Mouse (Mus musculus) CH12.LX (cell line): ENCODE results near the gene 1810030O07Rik. TPM values are rescaled to one million over a fixed set of nuclear protein-coding genes. Genes with fewer than 3 reads are reported as not detected.

Experiments used
- DNase-seq: peaks from one replicate; pipeline ENCODE4 v3.0.0-alpha.2; 2013; ENCODE audit errors: extremely low read depth
- H3K27ac ChIP-seq: 2 replicates; pipeline ENCODE4 v1.5.1; 2012; ENCODE audit warnings: low read depth, mild to moderate bottlenecking, control low read depth, moderate library complexity; ENCODE audit not compliant: insufficient read depth
- H3K27me3 ChIP-seq: replicated peaks from 2 replicates; pipeline ENCODE3; 2012; ENCODE audit warnings: inconsistent platforms
- H3K36me3 ChIP-seq, 2 experiments: replicated peaks in 1 of 2; 2 replicates each; pipeline versions ENCODE3 to v1.6.1; 2012; ENCODE audit warnings: inconsistent platforms in 1 of 2, low read length in 1 of 2, mild to moderate bottlenecking in 1 of 2, mixed read lengths in 1 of 2, moderate library complexity in 1 of 2; ENCODE audit not compliant: control insufficient read depth in 1 of 2, insufficient read depth in 1 of 2
- H3K4me1 ChIP-seq, 2 experiments: 2 replicates each; pipeline ENCODE4 v1.6.1; 2012; ENCODE audit warnings: inconsistent platforms in 1 of 2, moderate library complexity in 1 of 2; ENCODE audit not compliant: insufficient read depth in 2 of 2, control insufficient read depth in 1 of 2
- H3K4me2 ChIP-seq: 2 replicates; pipeline ENCODE4 v1.6.1; 2012; ENCODE audit warnings: low read depth, mild to moderate bottlenecking, control low read depth; ENCODE audit not compliant: poor library complexity, insufficient read depth, severe bottlenecking
- H3K4me3 ChIP-seq, 3 experiments: fragments of 150-350 bp in 1 of 3; sonication (generic) in 1 of 3; replicated peaks in 1 of 3; 2 replicates each; pipeline versions ENCODE3 to v1.5.1; 2011 to 2012; ENCODE audit warnings: low read depth in 2 of 3, low read length in 2 of 3, mild to moderate bottlenecking in 2 of 3, moderate library complexity in 2 of 3, control low read depth in 1 of 3, improper control_type of control experiment in 1 of 3, inconsistent platforms in 1 of 3, mixed read lengths in 1 of 3; ENCODE audit not compliant: poor library complexity in 1 of 3
- H3K79me2 ChIP-seq: replicated peaks from 2 replicates; pipeline ENCODE4 v1.6.1; 2012; ENCODE audit warnings: mild to moderate bottlenecking, moderate library complexity; ENCODE audit not compliant: control insufficient read depth, poor library complexity, insufficient read depth, severe bottlenecking; ENCODE audit errors: extremely low read depth
- H3K9ac ChIP-seq: 2 replicates; pipeline ENCODE4 v1.6.1; 2012; ENCODE audit warnings: low read depth, mild to moderate bottlenecking, control low read depth, moderate library complexity; ENCODE audit not compliant: insufficient read depth
- H3K9me3 ChIP-seq: replicated peaks from 2 replicates; pipeline ENCODE3; 2012; ENCODE audit warnings: low read length, inconsistent platforms, mixed read lengths
- BHLHE40 ChIP-seq: IDR thresholded peaks from 2 replicates; pipeline ENCODE4 v1.6.1; 2011; ENCODE audit warnings: mild to moderate bottlenecking, low read depth, low read length, improper control_type of control experiment
- CHD1 ChIP-seq: IDR thresholded peaks from 2 replicates; pipeline ENCODE4 v1.6.1; 2012; ENCODE audit warnings: low read depth, low read length, improper control_type of control experiment, inconsistent platforms
- CHD2 ChIP-seq: IDR thresholded peaks from 2 replicates; pipeline ENCODE4 v1.6.1; 2011; ENCODE audit warnings: low read length, improper control_type of control experiment
- CTCF ChIP-seq, 2 experiments: IDR thresholded peaks in 1 of 2; conservative IDR thresholded peaks in 1 of 2; 2 replicates each; pipeline ENCODE4 v1.5.1; 2011 to 2012; ENCODE audit warnings: low read depth in 2 of 2, low read length in 2 of 2, improper control_type of control experiment in 1 of 2, inconsistent platforms in 1 of 2, mild to moderate bottlenecking in 1 of 2, moderate library complexity in 1 of 2
- EP300 ChIP-seq: IDR thresholded peaks from 2 replicates; pipeline ENCODE4 v1.6.1; 2011; ENCODE audit warnings: low read length, improper control_type of control experiment
- ETS1 ChIP-seq: conservative IDR thresholded peaks from 2 replicates; pipeline ENCODE4 v1.6.1; 2012; ENCODE audit warnings: low read depth, mild to moderate bottlenecking, inconsistent platforms, low read length, improper control_type of control experiment, moderate library complexity
- GABPA ChIP-seq: IDR thresholded peaks from 2 replicates; pipeline ENCODE4 v1.6.1; 2012; ENCODE audit warnings: low read depth, low read length, improper control_type of control experiment, inconsistent platforms; ENCODE audit not compliant: insufficient replicate concordance
- HCFC1 ChIP-seq: IDR thresholded peaks from 2 replicates; pipeline ENCODE4 v1.6.1; 2012; ENCODE audit warnings: low read depth, mild to moderate bottlenecking, inconsistent platforms, low read length, improper control_type of control experiment
- JUN ChIP-seq: IDR thresholded peaks from 2 replicates; pipeline ENCODE4 v1.6.1; 2011; ENCODE audit warnings: low read depth, mild to moderate bottlenecking, low read length, improper control_type of control experiment, moderate library complexity; ENCODE audit not compliant: insufficient read depth
- JUND ChIP-seq: conservative IDR thresholded peaks from 2 replicates; pipeline ENCODE4 v1.6.1; 2011; ENCODE audit warnings: low read depth, low read length, improper control_type of control experiment
- MAFK ChIP-seq: IDR thresholded peaks from 2 replicates; pipeline ENCODE4 v1.6.1; 2011; ENCODE audit warnings: low read length, improper control_type of control experiment; ENCODE audit not compliant: insufficient replicate concordance
- MAX ChIP-seq: IDR thresholded peaks from 2 replicates; pipeline ENCODE4 v1.6.1; 2011; ENCODE audit warnings: low read length, improper control_type of control experiment
- MEF2A ChIP-seq: IDR thresholded peaks from 2 replicates; pipeline ENCODE4 v1.6.1; 2014; ENCODE audit warnings: low read depth, mild to moderate bottlenecking, inconsistent platforms, low read length, improper control_type of control experiment, borderline replicate concordance
- MYC ChIP-seq: IDR thresholded peaks from 2 replicates; pipeline ENCODE4 v1.6.1; 2011; ENCODE audit warnings: low read depth, mild to moderate bottlenecking, improper control_type of control experiment, low read length
- NELFE ChIP-seq: IDR thresholded peaks from 2 replicates; pipeline ENCODE4 v1.6.1; 2011; ENCODE audit warnings: low read depth, low read length, improper control_type of control experiment
- PAX5 ChIP-seq: IDR thresholded peaks from 2 replicates; pipeline ENCODE4 v1.6.1; 2012; ENCODE audit warnings: low read length, inconsistent platforms, mixed read lengths
- POLR2A ChIP-seq: IDR thresholded peaks from 2 replicates; pipeline ENCODE4 v1.6.1; 2011; ENCODE audit warnings: low read depth, mild to moderate bottlenecking, improper control_type of control experiment, low read length
- RAD21 ChIP-seq: IDR thresholded peaks from 2 replicates; pipeline ENCODE4 v1.6.1; 2011; ENCODE audit warnings: low read depth, mild to moderate bottlenecking, low read length, improper control_type of control experiment, moderate library complexity
- RCOR1 ChIP-seq: conservative IDR thresholded peaks from 2 replicates; pipeline ENCODE4 v1.6.1; 2012; ENCODE audit warnings: low read depth, mild to moderate bottlenecking, inconsistent platforms, low read length, improper control_type of control experiment
- SIN3A ChIP-seq: IDR thresholded peaks from 2 replicates; pipeline ENCODE4 v1.6.1; 2012; ENCODE audit warnings: low read length, improper control_type of control experiment, inconsistent platforms
- SMC3 ChIP-seq: IDR thresholded peaks from 2 replicates; pipeline ENCODE4 v1.6.1; 2011; ENCODE audit warnings: low read depth, low read length, improper control_type of control experiment
- TBP ChIP-seq: conservative IDR thresholded peaks from 2 replicates; pipeline ENCODE4 v1.6.1; 2011; ENCODE audit warnings: low read depth, low read length, improper control_type of control experiment
- TCF12 ChIP-seq: IDR thresholded peaks from 2 replicates; pipeline ENCODE4 v1.6.1; 2014; ENCODE audit warnings: low read depth, mild to moderate bottlenecking, inconsistent platforms, low read length, improper control_type of control experiment
- UBTF ChIP-seq: IDR thresholded peaks from 2 replicates; pipeline ENCODE4 v1.6.1; 2012; ENCODE audit warnings: low read depth, mild to moderate bottlenecking, inconsistent platforms, low read length, improper control_type of control experiment, moderate library complexity
- USF1 ChIP-seq: IDR thresholded peaks from 2 replicates; pipeline ENCODE4 v1.6.1; 2014; ENCODE audit warnings: low read depth, mild to moderate bottlenecking, inconsistent platforms, low read length, improper control_type of control experiment
- USF2 ChIP-seq: conservative IDR thresholded peaks from 2 replicates; pipeline ENCODE4 v1.6.1; 2011; ENCODE audit warnings: low read depth, low read length, improper control_type of control experiment
- ZC3H11A ChIP-seq: IDR thresholded peaks from 2 replicates; pipeline ENCODE4 v1.6.1; 2012; ENCODE audit warnings: low read depth, mild to moderate bottlenecking, inconsistent platforms, low read length, improper control_type of control experiment
- ZKSCAN1 ChIP-seq: IDR thresholded peaks from 2 replicates; pipeline ENCODE4 v1.6.1; 2012; ENCODE audit warnings: low read depth, inconsistent platforms, low read length, improper control_type of control experiment, borderline replicate concordance
- ZNF384 ChIP-seq: IDR thresholded peaks from 2 replicates; pipeline ENCODE4 v1.6.1; 2012; ENCODE audit warnings: low read depth, low read length, improper control_type of control experiment, inconsistent platforms
- dilution Hi-C: fragments of 300-500 bp; cut with MboI; formaldehyde crosslinking; loops from 2 replicates; pipeline ENCODE4 v1.14.3; 2020; ENCODE audit warnings: low sequenced_read_pairs; ENCODE audit not compliant: extremely low pct_unique_long_range_greater_than_20kb, extremely low pct_ligation_motif_present
- in situ Hi-C: fragments of 300-500 bp; cut with MboI; formaldehyde crosslinking; loops from 3 replicates; pipeline ENCODE4 v1.14.3; 2019; ENCODE audit warnings: low sequenced_read_pairs, low pct_ligation_motif_present, low pct_unique_long_range_greater_than_20kb, mixed read lengths
- polyA plus RNA-seq: library from polyadenylated mRNA; unstranded; fragments of >175 nt; gene quantifications from 2 replicates; pipeline ENCODE4 v1.2.1, GENCODE M21; 2012; ENCODE audit warnings: low read depth; ENCODE audit not compliant: insufficient read length
- total RNA-seq, 2 experiments: library from RNA; depleted of rRNA; stranded (reverse); fragments of 300-350 nt in 1 of 2; fragments of >200 nt in 1 of 2; gene quantifications; 2 replicates each; pipeline ENCODE4 v1.2.3; 2012 to 2014

Gene 1810030O07Rik
- total and polyA plus RNA-seq, 3 experiments = 26.0 to 40.6 (median 26.2) TPM

DNA sequence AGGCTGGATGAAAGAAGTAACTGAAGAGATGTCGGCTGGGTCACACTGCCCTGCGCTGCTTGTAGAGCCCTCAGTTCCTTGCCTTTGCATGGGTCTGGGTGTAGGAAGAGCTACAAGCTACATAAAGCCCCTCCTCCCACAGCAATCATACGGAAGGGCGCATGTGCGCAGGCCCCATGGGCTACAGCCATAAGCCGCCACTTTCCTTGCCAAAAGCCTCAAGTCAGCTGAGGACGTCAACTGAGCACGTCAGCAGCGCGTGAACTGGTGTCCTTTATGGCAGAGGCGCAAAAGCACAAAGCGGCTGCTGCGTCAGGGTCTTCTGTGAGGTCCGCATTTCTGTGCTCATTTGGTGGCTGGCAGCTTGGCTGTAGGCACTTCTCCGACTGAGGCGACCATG lies 21.6 kb downstream of the 1810030O07Rik start:
- H3K4me1 ChIP-seq = no peaks in the 10 kb centered on the region
- dilution Hi-C loops = no loop called here
- DNase-seq = no peak
- no peak overlapping the region for H3K4me3 ChIP-seq
- H3K4me2 ChIP-seq = no peak overlapping the region
- H3K79me2 ChIP-seq = no peaks in the 10 kb centered on the region
- TF ChIP-seq RAD21 = no peak
- TF ChIP-seq RCOR1 = no peak
- no peak for TF ChIP-seq JUN
- TF ChIP-seq PAX5 = no peak
- no peak for TF ChIP-seq BHLHE40
- no peak for TF ChIP-seq CTCF (conservative IDR thresholded peaks at IDR 0.05 in 1 of 2, IDR thresholded peaks at IDR 0.05 in 1 of 2; ENCODE audit: low read depth in 2 of 2, low read length in 2 of 2)
- no peak for TF ChIP-seq SIN3A
- TF ChIP-seq ZKSCAN1 = no peak
- TF ChIP-seq EP300 = no peak
- TF ChIP-seq CHD1 = no peak
- no peak for TF ChIP-seq SMC3
- no peak for TF ChIP-seq CHD2
- TF ChIP-seq POLR2A = no peak
- no peak for TF ChIP-seq MEF2A
- no peak for TF ChIP-seq ZC3H11A
- peaks cover 25 to 39% of the 10 kb centered on the region in 2 experiments for H3K36me3 ChIP-seq
- H3K27me3 ChIP-seq = no peaks in the 10 kb centered on the region
- in situ Hi-C loops = no loop called here
- H3K27ac ChIP-seq = no peak overlapping the region
- H3K9me3 ChIP-seq = no peaks in the 10 kb centered on the region
- no peak overlapping the region for H3K9ac ChIP-seq

- no peak overlapping the region for H3K27ac ChIP-seq
- no peak overlapping the region for H3K4me2 ChIP-seq
- in situ Hi-C loops (no loop called here), dilution Hi-C loops (no loop called here)
- peaks cover 0 to 22% of the 10 kb centered on the region in 2 experiments; a peak in 2 of 4 replicates for H3K4me1 ChIP-seq
- H3K36me3 ChIP-seq = peaks cover 0 to 3% of the 10 kb centered on the region in 2 experiments
- H3K79me2 ChIP-seq = no peaks in the 10 kb centered on the region
- no peaks in the 10 kb centered on the region for H3K9me3 ChIP-seq
- peak; percentile 56 for DNase-seq
- H3K27me3 ChIP-seq = no peaks in the 10 kb centered on the region
- no peak overlapping the region for H3K4me3 ChIP-seq
- no peak overlapping the region for H3K9ac ChIP-seq
- TF ChIP-seq MAFK (no peak), MYC (no peak), TCF12 (no peak), MEF2A (no peak), JUND (no peak), USF1 (peak; percentile 10; the same call in 1 of the 2 replicates), RAD21 (peak; percentile 17), CTCF (conservative IDR thresholded peaks at IDR 0.05 in 1 of 2, IDR thresholded peaks at IDR 0.05 in 1 of 2; ENCODE audit: low read depth in 2 of 2, low read length in 2 of 2) (peak in 1 of 2 experiments; percentile 38; a peak in 2 of 4 replicates), SMC3 (peak; percentile 24; the same call in 1 of the 2 replicates), GABPA (no peak), HCFC1 (no peak), USF2 (no peak), EP300 (no peak), ZNF384 (no peak), UBTF (no peak), ETS1 (peak; percentile 3; the same call in 1 of the 2 replicates), BHLHE40 (peak; percentile 54), ZKSCAN1 (no peak), NELFE (no peak), POLR2A (no peak), JUN (no peak), ZC3H11A (no peak), TBP (no peak), SIN3A (no peak), MAX (peak; percentile 82)
Observed at GRCm38 (mm10) chrX:12645531-12646304, 27.8 kb downstream of the 1810030O07Rik start.
